Mouse (Mus musculus) spleen, postnatal 14 days (tissue): ENCODE results near the gene Ints13.

Experiments
- DNase-seq, 2 experiments: peaks; one replicate each; pipeline ENCODE4 v3.0.0; 2021 to 2022; ENCODE audit warnings: low spot score in 2 of 2

Ints13 gene

DNA sequence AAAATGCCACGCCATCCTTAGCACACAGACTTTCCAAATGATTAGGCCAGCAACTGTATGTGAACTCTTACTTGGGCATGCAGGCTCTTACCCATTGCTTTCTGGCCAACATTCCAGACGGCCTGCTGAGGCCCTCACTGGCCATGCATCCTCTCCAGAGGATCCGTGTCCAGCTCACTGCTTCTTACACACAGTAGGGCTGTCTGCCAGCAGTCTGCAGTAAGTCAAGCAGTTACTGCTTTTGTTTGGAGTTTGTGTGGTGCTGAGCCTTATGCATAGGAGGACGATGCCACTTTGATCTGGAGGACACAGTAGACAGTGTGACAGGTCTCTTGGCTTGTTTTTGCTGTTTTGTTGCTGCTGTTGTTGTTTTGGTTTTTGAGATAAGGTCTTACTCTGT lies 39.0 kb downstream of the Ints13 start:
- DNase-seq: no peak

DNA sequence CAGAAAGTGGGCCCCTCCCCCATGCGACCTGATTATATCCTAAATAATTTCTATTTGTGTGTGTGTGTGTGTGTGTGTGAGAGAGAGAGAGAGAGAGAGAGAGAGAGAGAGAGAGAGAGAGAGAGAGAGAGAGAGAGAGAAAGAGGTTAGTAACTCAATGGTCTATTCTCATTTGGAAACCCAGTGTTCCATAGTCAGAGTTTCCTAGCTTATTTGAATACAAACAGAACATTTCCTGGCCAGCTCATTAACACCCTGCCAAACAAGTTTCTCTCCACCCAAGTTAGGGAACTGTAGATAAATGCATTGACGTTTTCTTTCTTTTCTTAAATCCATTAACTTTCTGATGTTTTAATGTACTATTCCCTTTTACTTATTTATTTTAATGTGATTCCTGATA lies 39.6 kb downstream of the Ints13 start:
- no peak for DNase-seq

DNA sequence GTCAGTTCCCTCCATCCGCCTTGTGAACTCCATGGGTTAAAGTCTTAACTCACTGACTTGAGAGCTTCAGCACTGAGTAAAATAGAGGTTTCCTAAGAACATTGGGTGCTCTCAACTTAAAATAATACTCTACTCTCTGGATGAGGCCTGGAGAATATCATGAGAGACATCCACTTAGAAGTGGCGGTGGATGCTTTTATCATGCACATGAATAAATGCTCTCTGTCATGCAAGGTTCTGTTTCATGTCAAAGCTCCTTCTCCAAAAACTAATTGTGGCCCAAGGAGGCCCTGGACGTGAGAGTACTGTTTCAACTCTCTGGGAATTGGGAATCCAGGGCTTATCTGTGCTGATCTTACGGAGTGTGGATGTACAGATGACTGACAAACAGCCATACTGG lies 40.5 kb downstream of the Ints13 start:
- DNase-seq: no peak

DNA sequence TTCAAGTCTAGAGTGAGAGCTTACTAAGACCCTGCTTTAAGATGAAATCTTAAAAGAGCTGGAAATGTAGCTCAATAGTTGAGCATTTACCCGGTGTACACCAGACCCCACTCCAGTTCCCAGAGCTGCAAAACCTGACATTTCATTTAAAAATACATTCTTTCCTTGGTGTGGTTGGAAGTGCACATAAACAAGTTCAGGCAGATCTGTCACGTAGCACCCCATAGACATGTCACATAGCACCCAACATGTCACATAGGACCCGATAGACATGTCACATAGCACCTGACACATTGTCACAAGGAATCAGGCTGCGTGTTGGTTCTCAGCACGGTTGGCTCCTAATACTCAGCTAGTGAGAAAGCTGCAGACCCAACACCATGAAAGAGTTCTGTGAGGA lies 42.1 kb downstream of the Ints13 start:
- DNase-seq: no peak

DNA sequence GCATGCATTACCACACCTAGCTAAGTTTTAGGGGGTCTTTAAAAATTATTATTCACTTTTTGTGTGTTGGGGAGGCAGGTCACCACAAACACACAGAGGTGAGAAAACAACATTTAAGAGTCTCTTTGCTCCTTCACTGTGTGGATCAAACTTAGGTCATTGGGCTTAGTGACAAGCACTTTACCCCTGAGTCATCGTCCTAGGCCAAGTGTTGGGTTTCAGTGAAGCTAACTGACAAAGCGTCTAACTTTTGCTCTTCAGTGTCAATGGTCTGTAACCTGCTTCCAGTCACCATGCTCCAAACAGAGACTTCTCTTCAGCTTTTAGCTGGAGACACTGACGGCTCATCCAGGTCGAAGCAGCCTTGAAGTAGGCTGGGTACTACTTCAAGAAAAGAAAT lies 44.5 kb downstream of the Ints13 start:
- no peak for DNase-seq

DNA sequence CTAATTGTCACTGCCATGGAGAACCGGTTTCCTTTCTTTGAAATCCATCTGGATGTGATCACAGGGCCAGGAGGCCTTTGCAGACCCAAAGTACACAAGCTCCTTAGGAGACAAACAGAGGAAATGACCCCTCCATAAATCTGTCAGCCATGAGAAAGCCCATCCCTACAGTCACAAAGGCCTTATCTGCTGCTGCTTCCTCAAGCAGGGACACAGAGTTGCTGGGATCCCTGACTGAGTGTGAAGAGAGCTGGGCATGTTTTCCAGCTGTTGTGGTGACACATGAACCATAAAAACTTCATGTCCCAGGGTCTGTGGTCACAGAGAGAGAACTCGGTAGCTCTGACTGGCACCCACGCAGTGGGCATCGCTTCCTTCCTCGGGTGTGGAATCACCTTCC lies 46.9 kb downstream of the Ints13 start:
- no peak for DNase-seq

DNA sequence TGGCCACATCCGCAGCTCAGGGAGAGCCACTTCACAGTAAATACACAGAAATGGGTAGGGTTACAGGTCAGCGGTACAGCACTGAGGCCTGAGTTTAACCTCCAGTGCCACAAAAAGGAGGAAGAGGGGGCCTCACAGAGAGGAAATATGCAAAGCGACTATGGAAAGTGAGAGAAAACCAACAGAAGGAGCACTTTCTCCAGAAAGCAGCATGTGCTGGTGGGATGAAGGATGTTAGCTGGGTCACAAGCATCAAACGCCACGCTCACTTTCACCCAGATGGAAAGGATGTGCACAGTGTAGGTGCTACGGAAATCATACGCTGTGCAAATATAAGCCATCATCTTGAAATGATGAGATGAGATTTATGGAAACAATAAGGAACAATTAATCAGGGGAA lies 47.3 kb downstream of the Ints13 start:
- no peak for DNase-seq

DNA sequence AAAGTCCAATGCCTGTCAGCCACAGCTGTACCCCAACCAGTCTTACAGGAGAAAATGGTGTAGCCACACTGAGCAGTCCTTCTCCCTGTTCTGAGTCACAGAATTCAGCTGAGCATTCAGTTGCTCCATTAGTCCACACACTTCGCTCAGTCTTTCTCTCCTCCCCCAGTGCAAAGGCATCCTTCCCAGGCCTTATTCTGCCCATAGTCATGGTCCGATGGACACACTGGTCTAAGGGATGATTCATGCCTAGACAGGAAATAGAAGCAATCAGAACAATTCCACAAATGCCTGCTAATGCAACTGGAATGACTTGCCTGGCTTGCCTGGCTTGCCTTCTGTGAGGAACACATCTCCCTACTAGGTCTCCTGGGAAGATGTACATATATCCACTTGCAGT lies 50.1 kb downstream of the Ints13 start:
- DNase-seq: no peak

DNA sequence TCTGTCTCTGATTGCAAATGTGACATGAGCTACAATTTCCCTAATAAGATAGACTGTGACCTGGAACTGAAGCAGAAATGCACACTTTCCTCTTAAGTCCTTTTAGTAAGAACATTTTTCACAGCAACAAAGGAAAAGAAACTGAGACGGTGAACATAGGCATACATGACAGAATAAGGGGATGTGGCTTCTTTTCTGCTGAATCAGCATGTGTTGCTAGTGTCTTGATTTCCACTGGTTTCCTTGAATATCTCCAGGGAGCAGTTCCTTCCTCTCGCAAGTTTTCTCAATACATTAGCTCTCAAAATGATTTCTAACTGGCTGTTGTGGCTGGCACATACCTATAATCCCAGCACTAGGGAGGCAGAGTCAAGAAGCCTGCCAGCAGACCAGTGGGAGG lies 52.1 kb downstream of the Ints13 start:
- DNase-seq: no peak

DNA sequence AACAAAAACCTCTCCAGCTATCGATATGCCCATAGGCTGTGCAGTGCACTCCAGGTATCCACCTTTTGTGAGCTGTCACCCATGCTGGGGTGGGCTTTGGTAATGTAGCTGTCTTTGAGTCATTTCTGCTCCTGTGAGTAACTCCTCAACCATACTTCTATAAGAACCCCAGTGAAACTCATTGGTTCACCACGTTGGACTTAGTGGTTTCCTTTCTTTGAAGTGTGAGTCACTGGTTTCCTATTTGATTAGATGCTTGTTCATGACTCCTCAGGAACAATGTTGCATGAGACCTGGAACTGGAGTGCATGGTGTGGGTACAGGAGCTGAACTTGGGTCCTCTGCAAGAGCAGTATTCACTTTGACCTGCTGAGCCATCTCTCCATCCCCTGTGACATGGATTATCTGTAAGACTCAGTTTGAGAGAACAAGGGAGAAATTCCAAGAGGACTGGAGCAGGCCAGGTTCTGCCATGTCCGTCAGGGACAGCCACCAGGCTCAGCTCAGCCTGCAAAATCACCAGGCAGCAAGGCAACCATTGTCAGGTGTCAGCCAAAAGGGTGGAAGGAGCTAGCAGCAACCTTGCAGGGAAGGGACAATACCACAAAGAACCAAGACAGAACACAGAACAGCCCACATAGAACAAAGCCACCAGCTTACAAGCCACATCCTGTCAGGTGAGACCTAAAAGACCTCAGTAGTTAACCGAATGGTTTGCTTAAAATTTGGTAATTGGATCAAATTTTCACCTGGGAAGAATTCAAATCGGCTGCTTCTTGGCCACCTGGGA lies 56.0 kb downstream of the Ints13 start:
- DNase-seq: no peak

DNA sequence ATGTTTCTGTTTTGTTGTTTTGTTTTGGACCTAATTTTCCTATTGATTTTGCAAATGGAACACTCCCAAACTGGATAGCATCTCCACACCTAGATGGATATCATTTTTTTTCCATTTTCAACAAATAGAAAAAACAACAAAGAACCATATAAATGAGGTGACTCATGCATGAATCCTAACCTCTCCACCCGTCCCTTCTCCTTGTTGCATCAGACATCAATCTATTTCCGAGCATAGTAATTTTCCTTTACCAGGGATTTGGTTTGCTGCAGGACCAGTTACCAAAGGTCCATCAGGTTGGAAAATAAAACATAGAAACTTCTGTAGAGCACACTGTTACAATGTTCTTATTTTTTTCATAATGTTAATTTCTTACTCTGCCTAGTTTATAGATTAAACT lies 58.6 kb downstream of the Ints13 start:
- no peak for DNase-seq

DNA sequence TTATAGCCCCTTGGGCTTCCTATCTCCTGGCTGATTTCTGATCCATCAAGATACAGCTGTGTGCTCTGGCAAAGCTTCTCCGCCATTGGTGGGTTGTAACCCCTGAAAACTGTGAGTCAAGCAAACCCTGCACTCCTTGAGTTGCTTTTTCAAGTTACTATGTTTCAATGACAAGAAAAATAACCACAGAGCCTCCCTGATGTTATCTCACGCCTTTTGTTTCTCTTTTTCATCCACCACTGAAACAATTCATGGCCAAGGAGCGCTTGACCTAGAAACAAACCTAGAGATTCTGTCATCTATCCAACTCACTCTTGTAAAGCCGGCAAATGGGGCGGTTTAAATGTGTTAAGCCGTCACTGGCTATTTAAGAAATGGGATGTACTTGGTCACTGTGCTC lies 61.7 kb downstream of the Ints13 start:
- DNase-seq: no peak

DNA sequence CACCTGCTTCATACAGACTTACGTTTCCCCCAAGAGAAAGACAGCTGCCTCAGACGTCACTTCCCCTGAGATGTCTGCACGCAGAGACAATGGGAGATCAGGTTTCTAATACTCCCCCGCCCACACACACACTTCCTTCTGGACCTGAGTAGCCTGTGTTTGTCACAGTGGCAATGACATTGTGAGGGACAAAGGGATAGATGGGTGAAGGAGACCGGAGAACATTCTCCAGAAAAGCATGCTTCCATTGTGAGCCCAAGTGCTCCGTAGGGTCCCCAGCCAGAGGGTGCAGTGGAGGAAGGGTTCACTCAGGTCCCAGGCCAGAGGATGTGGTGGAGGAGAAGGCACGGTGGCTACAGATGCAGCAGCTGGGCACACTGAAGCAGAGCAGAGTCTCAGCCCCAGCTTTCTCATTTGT lies 63.1 kb downstream of the Ints13 start:
- no peak for DNase-seq

DNA sequence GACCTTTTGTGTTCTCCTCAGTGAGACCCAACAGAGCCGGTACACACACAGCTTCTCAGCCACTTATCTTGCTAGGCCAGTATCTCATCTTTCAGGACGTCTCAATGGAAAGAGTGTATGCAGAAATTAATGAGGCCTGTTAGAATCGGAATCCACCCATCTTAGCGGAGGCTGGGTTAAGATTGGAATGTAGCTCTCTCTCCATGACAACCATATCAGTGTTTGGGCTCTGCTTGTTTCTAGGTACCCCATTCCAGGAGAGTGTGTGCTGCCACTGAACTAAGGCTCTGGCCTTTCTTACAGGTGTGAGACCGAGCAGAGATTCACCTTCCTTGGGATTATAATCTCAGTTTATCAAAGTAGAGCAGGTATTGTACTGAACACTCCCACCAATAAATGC lies 63.7 kb downstream of the Ints13 start:
- DNase-seq: no peak

DNA sequence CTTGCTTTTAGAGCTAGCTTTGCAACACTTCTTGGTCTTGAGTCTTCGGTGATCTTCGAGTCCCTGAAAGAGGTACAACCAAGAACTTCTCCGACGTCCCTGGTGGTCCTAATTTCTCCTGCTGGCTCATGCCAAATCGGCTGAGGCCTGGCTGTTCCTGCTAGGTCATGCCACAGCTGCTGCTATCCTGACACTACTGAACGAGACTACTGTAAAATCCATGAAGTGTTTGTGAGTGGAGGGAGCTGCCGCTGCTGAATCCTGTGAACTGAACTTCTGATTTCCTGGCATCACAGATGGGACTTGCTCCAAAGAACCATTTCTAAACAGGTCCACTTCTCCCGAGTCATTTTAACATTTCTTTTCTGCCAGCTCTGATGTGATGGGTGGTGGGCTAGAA lies 64.3 kb downstream of the Ints13 start:
- DNase-seq: no peak

DNA sequence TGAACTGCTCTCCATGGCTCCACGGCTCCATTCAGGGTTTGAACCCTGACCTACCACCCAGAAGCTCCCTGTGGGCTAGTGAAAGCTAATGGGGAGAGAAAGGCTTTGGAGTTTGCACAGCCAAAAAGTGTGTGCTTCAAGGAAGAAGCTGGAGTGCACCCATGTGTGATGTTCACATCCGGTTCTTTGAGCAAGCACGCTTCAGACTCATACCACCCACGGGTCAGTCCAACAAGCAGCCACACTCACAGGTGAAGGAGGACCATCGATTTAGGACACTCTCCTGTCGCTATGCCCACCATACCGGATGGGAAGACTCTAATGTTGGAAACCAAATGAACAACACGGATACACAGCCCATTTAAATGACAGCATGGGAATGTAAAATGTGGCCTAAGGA lies 66.1 kb downstream of the Ints13 start:
- DNase-seq: no peak

DNA sequence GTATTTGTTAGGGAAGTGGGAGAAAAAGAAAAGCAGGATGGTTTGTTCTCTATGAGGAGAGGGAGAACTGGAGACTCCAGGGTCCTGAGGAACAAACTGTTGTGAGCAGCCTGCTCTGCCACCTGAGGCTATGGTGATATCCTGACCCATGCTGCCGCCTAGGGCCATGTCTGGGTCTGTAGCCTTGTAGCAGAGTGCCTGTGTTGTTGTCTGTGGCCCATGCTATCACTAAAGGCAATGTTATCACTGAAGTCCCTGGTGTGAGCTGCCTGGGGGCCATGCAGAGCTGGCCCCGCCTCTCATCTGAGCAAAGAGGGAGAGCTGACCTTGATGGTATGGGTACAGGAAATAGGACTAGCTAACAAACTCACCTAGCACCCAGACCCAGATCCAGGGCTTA lies 67.7 kb downstream of the Ints13 start:
- no peak for DNase-seq

DNA sequence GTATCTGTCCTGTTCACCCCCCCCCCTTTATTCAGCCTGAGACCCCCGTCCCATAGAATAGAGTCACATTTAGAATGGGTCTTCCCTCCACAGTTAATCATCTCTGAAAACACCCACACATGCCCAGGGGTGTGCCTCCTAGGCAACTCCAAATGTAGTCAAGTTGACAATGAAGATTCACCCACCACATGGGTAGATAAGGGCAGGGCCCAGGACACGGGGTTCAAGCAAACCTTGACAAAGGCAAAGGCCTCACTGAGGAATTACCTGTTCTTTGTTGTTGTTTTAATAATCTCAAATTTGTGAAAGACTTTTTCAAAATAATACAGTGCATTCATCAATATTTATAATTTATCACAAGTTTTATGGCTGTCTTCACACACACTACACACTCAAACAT lies 73.2 kb downstream of the Ints13 start:
- no peak for DNase-seq

DNA sequence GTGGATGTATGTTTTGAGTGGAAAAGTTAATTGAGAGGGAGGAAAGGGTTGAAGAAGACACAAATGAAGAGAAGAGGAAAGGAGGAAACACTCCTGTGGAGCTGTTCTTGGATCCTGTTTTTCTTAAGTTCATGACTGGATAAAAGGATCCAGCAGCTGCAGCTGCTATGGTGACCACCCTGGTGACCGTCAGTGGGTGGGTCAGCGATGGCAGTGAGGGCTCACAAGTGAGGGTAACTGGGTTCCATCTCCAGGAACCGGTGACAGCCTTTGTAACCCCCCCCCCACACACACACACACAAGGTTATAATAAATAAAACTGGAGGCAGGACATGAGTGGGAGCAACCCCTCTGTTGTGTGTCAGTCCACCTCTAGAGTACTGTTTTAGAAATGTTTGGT lies 74.8 kb downstream of the Ints13 start:
- DNase-seq: no peak

DNA sequence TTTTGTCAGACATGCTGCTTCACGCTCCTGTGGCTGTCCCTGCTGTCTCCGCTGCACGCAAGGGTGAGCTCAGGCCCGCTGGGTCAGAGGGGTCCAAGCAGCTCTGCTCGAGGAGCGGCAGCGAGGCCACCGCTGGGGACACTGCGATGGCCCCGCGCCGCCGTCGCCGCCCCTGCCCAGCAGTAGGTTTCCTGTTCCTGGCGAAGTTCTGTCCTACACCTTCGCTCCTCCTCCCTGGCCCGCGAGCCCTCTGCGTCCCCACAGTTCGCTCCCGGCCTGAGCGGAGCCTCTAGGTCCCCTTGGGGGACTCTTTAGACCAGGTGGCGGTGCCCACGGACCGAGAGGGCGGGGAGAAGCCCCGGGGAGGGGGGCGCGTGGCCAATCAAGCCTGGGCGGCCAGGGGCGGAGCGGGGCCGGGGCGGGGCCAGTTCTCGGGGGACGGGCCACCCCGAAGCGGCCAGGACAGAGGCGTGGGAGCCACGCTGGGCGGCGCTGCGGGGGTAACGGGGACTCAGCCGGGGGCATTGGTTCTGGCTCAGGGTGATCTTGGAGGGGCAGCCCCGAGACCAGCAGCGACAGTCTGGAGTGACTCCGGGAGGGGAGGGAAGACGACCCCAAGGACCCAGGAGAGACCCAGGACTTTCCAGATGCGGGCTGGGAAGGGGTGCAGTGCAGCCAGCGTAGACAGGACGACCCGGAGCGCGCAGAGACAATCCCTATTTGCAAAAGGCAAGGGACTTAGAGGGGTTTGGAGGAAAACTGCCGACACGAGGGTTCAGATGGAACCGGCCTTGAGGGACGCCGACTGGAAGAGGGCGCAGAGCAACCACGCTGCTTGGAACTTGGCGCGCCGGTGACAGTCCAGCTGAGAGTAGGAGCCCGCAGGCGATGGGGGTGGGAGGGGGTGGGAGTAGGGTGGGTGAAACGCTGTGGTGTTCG lies 75.5 kb downstream of the Ints13 start, which contains the start of gene Itpr2:
Gene Itpr2 (minus strand): TSS at position 358 of the 939 bp plus-strand sequence.
- peak; percentile 80 to 84 for DNase-seq

DNA sequence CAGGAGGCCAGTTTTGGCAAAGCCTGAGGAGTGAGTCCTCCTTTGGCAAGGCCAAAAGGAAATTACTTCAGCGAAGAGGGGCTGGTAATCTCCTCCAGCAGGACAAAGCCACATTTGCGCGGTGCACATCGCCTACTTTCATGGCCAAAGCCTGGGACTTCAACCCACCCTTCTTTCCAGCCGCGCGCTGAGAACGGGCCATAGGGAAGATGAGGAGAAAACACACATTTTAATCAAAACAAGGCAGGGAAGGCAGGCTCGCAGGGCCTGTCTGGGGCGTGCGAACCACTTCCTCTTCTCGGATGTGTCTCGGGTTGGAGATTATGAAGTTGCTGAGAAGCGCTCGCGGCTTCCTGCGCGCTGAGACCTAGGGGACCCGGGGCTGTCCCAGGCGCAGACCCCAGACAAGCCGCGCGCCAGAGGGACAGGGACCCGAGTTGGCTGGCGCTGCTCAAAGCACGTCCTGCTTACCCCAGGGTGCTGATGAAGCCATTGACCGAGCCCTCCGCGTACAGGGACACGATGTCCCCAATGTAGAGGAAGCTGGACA lies 76.2 kb downstream of the Ints13 start:
- DNase-seq: peak; percentile 50 to 59

DNA sequence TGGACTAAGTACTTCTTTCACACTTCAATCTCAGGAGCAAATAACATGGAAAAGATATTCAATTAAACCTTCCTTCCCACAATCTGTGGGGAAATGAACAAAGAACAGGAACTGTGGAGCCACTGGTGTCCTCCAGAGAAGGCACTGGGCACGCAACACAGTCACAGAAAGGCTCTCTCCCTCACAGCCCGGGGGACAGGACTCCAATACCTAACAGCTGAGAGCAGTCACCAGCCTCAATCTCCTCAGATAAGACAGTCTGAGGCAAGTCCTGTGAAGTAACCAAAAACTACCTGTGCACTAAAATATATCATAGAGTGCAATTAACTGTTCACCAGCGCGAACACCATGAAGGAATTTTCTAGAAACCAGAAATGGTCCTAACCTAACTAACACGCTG lies 76.9 kb downstream of the Ints13 start:
- DNase-seq: no peak

DNA sequence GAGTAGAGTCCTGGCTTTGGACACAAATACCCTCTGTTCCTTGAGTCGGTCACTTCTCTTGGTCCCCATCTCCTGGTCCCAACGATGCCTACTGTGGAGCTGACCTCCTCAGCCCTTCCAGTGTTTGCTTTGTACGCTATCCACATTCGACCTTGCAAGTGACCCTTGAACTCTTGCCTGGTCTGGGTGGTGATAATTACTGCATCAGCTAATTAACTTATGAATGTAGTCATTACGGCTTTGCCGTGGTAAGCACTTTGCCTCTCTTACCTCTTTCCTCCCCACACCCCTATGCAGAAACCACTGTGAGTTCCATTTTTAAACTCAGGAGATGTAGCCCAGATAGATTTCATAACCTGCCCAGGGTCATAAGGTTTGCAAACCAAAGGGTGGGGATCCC lies 77.4 kb downstream of the Ints13 start:
- no peak for DNase-seq
